26 mouse cellular contexts compared by ENCODE assay signal in genomic region chr11:65814381-65814780, GRCm38 (mm10).
"Had no signal": no experiment of that assay in that cellular context is flagged by ENCODE, and none has a peak within 500 bp of the region (broad histone marks: within the 10 kb centered on the region; RNA-seq: fewer than 3 reads in every experiment).

No protein-coding gene starts in this region.

- H3K4me3 ChIP-seq: kidney, embryonic 15.5 days; left cerebral cortex, adult 2 months; limb, embryonic 10.5 days; limb, embryonic 13.5 days; liver, embryonic 12.5 days; liver, embryonic 15.5 days; lung, embryonic 15.5 days; megakaryocyte, embryonic 14.5 days; midbrain, embryonic 10.5 days; neural tube, embryonic 12.5 days; neural tube, embryonic 15.5 days had no signal

- DNase-seq: kidney, postnatal 10 days; kidney, postnatal 36 days; layer of hippocampus, postnatal 36 days; liver; lung, adult 18-20 months; lung, postnatal 10 days; lung, postnatal 36 days; midbrain, embryonic 14.5 days; right cerebral cortex, adult 18-20 months; right cerebral cortex, postnatal 14 days; right cerebral cortex, postnatal 4 days; thymus, adult 2 months; thymus, postnatal 14 days; thymus, postnatal 4 days had no signal

- H3K4me1 ChIP-seq: liver, embryonic 15.5 days; lung, embryonic 15.5 days had no signal

- H3K9ac ChIP-seq: kidney, embryonic 15.5 days; limb, embryonic 13.5 days; liver, embryonic 12.5 days; liver, embryonic 15.5 days; lung, embryonic 15.5 days; neural tube, embryonic 12.5 days; neural tube, embryonic 15.5 days had no signal

- H3K4me2 ChIP-seq: kidney, embryonic 15.5 days; limb, embryonic 13.5 days; liver, embryonic 12.5 days; liver, embryonic 15.5 days; lung, embryonic 15.5 days; neural tube, embryonic 12.5 days; neural tube, embryonic 15.5 days had no signal

- ATAC-seq: liver, embryonic 12.5 days had no signal

- H3K9me3 ChIP-seq: kidney, embryonic 15.5 days; limb, embryonic 10.5 days; limb, embryonic 13.5 days; liver, embryonic 12.5 days; liver, embryonic 15.5 days; lung, embryonic 15.5 days; megakaryocyte, embryonic 14.5 days; midbrain, embryonic 10.5 days; neural tube, embryonic 12.5 days; neural tube, embryonic 15.5 days had no signal

- H3K27me3 ChIP-seq: kidney, embryonic 15.5 days; limb, embryonic 13.5 days; liver, embryonic 12.5 days; liver, embryonic 15.5 days; lung, embryonic 15.5 days; megakaryocyte, embryonic 14.5 days; neural tube, embryonic 12.5 days; neural tube, embryonic 15.5 days had no signal

- H3K27ac ChIP-seq: kidney, embryonic 15.5 days; left cerebral cortex, adult 2 months; limb, embryonic 10.5 days; limb, embryonic 13.5 days; liver, embryonic 12.5 days; liver, embryonic 15.5 days; lung, embryonic 15.5 days; midbrain, embryonic 10.5 days; neural tube, embryonic 12.5 days; neural tube, embryonic 15.5 days; stomach, postnatal 0 days had no signal
